Mouse (Mus musculus) natural killer cell, adult 2 months (primary cell): Measurements from ENCODE around the gene Pyroxd1.
A peak's percentile ranks its signal among the peaks of the same experiment; 100 is the strongest.
"Not testable (repeated sequence)": the region's sequence is repeated elsewhere in the genome, so short reads cannot be mapped to it uniquely, and the experiment has no call there.

ENCODE experiments used
- DNase-seq, 2 experiments: peaks; one replicate each; pipeline ENCODE4 v3.0.0; 2022; ENCODE audit warnings: low spot score in 2 of 2

Gene Pyroxd1

DNA sequence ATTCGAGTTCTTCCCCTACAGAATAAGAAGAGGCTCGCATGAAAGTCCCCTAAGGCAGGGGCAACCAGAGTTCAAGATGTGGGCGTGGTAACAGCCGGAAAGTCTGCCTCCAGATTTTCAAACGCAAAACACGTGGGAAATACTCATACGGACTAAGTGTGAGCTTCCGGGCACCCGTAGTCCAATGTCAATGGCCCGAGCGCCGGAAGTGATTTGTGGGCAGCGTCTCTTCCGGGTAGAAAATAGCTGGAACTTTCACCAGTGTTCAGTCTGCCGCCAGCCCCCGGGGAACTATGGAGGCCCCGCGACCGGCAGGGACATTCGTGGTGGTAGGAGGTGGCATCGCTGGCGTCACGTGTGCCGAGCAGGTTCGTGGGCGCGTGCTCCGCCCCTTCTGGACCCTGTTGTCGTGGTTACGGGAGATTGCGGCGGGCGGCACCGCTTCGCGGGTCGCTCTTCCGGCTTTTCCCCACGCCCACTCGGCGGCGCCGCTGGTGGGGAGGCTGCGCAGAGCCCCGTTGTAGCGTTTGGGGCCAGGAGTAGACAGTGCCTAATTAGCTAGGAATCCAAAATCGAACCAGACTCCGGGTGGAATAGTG, at the start of gene Pyroxd1:
TSS of gene Pyroxd1 (plus strand) at position 215 of the 599 bp plus-strand sequence.
- DNase-seq: peak; percentile 81 to 85

DNA sequence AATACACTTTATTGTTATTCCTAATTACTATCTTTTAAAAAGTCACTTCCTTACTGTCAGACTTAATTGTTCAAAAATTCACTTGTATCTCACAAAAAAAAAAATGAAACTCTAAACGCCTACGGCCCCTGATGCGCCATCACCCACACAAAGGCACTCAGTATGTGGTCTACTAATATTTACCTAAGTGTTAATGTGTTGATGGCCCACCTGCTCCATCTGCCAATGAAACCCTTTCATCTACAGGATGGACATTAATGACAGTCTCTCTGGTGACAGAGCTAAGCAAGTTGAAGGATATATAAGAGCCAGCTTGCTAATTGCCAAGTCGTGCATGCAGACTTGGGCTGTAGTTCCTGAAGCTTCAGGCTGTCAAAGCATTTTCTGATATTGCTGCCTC, 47.4 kb upstream of the Pyroxd1 start, which contains the start of gene Iapp:
TSS of gene Iapp (plus strand) at position 326 of the 400 bp plus-strand sequence.
- no peak for DNase-seq

DNA sequence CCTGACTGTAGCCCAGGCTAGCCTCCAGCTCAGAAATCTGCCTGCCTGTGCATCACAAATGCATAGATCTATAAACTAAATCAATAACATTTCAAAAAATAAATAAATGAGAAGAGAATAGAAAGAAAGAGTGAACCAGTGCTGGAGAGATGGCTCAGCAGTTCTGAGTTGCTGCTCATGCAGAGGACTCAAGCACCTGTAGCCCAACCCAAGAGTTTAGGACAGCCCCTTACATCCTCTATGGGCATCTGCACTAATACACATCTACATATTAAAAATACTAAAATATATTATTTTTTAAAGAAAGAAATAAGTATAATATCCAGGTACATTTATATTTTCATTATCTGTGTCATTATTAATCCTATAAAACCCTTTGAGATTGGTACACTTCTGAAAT, 40.4 kb upstream of the Pyroxd1 start:
- no peak for DNase-seq

DNA sequence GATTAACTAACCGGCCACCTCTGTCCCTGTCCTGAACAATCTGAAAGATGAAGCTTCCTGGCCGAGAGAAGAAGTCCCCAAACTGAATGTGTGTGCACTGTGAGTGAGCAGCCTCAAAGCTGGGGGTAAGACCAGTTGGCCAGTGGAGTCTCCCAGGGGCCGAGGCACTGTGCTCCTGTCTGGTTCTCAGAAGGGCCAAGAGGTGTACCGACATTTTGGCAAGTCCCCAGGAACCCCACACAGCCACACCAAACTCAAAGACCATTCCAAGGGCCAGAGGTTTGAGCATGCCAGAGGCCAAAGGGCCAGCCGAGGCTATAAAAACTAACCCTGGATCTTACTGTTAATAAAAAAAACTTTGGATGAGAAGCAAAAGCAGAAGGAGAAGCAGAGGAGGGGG, 31.2 kb upstream of the Pyroxd1 start:
- DNase-seq: no peak

DNA sequence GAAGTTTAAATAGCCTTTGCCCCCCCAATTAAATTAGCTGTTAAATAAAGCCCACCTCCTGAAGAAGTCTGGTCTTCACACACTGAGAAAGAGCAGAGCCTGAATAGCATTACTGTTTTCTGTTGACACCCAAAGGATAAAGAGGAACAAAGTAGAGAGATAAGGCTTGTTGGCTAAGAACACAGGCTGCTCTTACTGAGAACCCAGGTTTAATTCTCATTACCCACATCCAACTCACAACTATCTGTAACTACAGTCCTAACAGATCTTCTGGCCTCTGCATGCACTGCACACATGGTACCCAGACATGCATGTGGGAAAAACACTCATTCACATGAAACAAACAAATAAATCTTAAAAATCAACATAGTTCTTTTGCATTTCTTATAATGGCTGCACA, 28.3 kb upstream of the Pyroxd1 start:
- DNase-seq: no peak

DNA sequence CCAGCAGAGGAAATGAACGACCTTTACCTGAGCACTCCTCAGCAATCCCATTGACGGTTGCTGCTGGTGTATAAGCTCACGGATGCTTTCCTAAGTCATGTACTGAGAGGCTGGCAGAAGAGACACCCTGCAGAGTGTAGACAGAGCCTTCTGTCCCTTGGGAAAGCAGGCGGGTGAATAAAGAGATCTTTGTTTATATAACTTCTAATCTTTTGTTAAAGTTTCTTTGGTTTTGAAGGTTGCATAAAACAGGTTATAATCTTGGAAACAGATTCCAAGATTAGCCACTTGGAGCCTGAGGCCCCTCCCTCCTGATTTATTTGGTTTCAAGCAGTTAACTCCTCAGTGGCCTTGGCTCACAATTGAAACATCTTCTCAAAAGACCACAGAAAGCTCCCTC, 22.6 kb upstream of the Pyroxd1 start, which contains the start of gene Slco1a5:
TSS of gene Slco1a5 (minus strand) at position 101 of the 400 bp plus-strand sequence.
- no peak for DNase-seq

DNA sequence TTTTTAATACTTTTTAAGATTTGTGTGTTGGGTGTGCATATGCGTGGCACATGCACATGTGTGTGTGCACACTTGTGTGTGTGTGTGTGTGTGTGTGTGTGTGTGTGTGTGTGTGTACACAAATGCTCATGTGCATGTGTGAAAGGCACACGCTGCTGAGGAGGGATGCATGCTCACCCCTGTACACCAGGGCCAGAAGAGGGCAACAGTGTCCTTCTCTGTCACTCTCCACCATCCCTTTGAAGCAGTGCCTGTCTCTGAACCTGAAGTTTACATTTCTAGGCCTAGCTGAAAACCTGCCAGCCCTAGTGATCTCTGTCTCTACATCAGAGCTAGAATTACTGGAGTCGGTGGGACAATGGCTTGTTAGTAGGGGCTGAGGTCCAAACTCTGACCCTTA, 18.9 kb upstream of the Pyroxd1 start:
- DNase-seq: no peak

DNA sequence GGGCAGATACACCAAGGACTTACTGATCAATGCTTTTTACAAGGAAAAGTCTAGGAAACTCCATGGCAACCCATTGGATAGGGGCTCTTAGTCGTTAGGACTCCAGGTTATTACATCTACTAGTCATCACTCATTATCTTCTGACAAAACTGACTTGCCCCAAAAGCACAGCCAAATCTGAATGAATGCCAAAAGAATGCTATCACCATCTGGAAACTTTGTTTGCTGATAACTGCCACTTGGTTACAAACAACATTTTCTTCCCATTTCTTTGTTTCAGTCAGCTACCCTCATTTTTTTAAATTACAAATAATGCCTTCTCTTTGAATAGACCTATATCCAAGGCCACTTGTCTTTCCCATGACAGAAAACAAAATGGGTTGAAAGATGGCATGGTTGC, 16.3 kb upstream of the Pyroxd1 start:
- no peak for DNase-seq

DNA sequence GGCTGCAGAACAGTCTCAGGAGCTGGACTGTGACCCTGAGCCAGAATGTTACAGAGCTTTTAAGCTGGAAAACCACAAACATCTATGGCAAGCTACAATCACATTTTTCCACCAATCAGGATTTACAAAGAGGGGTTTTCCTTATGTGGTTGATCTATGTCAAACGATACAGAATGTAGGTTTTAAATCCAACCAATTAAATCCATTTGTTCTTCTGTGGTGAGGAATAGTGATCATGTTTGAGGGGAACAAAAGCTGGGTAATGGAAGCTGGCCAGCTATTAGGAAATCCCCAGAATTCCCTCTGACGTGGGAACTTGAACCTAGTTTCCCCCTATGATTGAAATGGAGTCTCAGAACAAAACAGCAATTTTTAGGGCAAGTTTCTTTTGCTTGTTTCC, 6.5 kb upstream of the Pyroxd1 start:
- DNase-seq: no peak

DNA sequence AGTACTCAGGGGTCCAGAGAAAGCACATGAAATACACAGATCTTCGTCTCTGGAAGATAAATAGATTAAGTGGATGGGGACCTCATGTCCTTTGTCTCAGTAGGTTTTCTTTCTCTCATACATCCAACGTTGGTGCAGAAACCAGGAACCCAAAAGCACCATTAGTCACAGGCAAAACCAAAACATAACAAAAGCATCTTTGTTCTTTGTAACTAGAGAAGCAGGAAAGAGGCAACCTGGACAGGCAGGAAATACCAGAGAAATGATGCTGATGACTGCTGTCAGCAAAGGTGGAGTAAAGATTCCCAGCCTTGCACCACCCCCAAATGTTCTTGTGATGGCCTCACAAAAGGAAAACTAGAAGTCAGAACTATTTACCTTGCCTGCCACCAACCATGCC, 5.9 kb upstream of the Pyroxd1 start:
- no peak for DNase-seq

DNA sequence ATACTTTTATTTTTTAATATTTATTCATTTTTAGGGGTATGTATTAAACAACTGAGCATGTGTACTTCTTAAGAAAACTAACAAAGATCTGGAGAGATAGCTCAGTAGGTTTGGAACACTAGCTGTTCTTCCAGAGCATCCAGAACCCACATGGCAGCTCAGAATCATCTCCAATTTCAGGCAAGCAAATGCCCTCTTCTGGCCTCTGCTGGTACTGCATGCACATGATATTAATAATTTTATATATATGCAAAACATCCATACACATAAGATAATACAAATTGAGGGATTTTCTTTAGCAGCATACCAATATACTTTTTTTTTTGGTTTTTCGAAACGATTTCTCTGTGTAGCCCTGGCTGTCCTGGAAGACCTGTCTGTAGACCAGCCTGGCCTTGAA, 1.9 kb upstream of the Pyroxd1 start:
- peak; percentile 33 to 47 for DNase-seq

DNA sequence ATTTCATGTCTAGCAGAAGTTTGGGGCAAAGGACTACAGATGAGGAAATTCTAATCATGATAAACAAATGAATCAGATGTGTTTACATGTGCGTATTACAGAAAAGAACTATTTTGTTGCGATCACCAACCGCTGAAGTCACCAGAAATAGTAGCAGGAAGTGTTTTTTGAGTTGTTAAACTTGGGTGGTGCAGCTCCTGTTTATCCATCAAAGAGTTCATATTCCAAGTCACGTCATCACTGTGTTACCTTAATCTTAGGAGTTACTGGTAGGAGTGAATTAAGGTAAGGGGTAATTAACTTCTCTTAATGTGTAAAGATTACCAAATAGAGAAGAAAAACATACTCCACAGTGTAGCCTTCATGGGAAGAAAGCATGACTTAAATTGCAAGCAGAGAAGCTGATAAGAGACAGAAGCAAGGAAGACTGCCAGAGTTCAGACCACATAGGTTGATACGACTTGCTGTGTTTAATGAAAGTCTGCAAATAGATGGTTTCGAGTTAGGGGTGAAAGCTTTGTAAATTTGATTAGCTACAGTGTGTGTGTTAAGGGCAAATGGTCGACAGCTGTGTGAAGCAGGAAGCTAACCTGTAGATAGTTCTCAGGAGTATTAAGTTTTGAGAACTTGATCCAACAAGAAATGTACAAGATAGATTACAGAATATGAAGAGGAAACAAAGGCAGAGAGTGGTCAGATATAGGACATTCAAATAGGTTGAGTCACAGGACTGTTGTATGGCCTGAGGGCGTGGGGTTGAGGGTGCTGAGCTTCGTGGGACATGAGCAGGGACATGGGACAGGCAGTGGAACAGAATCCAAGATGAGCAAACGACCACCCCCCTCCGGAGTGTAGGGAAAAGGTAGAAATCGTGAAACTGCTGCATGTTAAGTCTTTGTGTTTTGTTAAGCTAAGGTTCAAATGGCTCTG, 992 bp downstream of the Pyroxd1 start:
- no peak for DNase-seq

DNA sequence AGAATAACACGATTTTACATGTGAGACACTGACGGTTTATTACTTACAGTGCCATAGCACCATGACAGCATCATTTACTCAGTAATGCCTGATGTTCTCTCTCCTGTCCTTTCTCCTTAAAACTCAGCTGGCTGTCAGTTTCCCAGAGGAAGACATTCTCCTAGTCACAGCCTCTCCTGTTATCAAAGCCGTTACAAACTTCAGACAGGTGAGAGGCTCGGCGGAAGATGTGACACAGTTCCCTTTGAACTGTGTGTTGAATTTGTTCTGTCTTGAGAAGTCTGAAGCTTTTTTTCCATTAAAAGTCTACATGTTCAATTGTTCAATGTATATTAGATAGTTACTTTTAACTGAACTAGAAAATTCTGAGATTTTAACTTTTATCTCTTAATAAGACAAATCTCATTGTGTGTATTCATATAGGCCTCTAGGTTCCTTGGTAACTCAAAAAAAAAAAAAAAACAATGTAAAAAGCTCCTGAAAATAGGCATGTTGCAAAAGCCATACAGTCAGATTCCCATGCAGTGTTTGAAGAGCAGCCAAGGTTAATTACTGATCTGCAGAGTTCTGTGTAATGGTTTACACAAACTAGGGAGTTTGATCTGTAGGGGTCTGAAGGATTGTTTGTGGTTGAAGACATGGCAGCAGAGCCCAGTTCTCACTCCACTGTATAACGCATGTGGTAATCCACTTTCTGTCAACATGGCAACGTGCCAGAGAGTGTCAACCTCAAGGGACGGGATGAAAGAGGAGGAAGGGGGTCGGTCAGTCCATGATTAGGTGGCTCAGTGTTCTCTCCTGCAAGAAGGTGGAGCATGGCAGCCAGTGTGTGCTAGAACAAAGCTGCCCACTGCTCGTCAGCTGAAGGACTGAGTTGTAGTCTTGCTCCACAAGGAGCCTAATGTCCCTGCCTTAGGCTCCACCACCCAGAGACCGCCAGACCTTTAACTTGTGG, 2.3 kb downstream of the Pyroxd1 start:
- DNase-seq: no peak

DNA sequence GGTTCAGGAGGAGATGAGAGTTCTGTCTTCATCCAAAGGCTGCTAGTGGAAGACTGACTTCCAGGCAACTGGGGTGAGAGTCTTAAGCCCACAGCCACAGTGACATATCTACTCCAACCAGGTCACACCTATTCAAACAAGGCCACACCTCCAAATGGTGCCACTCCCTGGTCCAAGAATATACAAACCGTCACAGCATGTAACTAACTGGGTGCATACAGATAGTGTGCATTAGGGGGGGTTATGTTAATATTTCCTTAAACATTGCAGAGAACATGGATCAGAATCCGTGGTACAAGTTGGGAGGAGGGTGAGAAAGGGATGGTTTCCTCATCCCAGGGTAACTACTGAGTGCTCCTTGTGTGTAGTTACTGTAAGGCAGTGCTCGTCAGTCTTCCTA, 6.6 kb downstream of the Pyroxd1 start:
- DNase-seq: not testable (repeated sequence)

DNA sequence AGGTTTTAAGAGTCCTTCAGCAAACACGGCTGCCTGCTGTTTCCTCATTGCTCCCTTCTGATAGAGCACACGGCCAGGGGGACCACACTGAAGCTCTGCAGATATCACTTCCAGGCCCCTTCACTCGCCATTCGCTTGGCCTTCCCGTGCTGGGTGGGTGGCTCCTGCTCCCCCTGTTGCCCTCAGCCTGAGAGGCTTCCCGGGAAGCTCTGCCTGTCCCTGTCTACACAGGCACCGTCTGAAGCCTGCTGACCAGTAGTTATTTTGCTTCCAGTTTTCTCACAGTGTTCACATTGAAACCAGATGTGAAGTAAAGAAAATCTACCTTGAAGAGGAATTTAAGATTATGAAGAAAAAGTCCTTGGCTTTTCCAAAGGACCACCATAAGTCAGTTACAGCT, 11.7 kb downstream of the Pyroxd1 start:
- no peak for DNase-seq

DNA sequence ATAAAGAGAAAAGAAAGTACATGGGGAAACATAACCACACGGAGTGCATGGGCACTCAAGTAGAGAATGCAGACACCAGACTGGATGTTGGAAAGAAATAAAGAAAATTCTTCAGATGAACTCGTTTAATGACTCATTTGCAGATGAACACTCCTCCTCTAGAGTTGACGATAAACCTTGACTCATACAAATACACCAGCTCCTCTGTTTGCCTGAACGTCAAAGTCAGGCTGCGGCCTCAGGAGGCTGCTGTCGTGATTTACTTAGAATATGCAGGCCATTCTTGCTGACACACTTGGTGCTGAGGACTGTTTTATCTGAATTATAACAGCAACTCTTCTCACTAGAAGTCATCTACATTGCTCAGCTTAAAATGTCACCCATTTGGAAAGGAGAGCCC, 16.6 kb downstream of the Pyroxd1 start:
- DNase-seq: no peak

DNA sequence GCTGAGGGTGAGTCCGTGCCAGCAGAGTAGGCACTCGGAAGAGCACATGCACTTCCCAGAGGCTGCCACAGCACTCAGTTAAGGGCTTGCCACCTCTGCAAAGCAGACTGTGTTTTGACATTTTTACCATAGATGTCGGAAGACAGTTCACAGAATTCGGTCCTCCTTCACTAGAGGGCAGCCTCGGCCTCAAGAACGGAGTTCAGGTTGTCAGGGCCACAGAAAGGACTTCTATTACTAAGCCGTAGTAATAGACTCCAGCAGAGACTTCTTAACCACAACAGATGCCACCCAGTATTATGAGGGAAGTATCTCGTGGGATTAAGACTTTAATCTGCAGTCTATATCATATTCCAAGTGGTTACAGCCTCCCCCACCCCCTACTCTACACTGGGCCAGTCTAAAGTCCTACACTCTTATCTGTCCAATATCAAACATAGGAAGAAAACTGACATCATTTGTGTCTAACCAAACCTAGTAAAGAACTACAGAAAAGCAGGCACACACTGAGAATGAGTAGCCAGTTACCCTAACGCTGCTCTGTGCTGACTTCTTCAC, 17.6 kb downstream of the Pyroxd1 start:
- no peak for DNase-seq

DNA sequence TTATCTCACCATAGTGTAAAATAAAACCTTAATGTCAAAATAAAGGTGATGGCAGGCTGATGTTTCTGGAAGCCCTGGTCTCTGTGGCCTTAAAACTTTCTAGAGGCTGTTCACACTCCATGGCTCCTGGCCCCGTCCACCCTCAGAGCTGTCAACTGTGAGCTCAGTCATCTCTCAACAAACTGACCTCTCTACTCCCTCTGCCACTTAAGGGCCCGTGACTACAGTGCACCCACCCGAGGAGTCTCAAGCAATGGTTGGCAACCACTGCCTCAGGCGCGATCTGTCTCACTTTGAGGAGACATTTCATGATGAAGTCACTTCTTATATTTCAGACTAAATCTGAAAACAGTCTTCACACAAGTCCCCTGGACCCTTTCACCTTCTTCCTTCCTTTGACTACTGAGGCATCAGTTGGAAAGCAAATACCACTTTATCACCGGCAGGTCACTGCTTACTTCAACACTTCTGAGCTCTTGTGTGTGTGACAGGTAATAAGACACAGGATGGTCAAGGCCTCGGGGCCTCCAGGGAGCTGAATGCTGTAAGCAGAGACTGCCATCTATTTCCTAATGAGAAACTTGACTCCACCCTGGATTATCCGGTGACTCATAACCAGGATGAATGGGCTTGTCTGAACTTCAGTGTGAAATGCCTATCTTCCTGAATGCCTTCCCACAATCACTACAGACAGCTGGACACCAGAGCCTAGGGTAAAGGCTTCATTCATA, 20.5 kb downstream of the Pyroxd1 start:
- no peak for DNase-seq

DNA sequence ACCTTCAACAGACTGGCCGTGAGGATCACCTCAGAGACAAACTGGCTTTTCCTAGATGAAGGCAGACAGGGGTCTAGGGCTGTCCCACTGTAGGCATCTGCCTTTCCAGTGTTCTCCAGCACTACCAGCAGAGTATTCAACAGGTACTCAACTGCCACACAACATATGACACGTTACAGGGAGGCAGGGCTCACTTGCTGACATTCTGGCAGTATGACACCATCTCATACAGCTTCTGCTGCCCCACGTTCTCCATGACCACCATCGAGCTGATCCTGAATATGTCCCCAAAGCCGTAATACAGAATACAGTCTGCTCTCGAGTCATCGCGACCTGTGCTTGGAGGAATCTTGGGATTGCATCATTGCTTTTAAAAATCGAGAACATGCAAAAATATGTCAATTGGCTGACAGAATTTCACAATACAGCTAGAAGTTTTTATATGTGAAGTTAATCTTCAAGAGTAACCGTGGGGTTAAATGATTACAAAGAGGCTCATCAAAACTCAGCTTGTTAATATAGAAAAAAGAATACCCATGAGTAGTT, 21.1 kb downstream of the Pyroxd1 start:
- no peak for DNase-seq

DNA sequence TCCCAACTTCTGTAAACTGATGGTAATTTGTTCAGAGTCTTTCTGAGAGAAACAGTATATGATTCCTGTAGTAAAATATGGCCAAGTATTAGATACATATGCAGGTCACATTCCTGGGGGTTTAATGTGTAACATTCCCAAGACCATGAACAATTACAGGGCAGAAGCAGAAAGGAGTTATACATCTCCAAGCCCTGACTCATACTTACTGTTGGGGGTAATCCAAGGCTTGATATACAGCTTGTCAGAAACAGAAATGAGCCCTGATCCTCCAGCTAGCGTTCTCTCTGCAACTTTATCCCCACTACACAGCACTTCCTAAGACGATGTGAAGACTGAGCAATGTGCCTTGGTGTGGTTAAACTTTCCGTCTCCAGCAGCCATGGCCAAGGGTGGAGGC, 22.1 kb downstream of the Pyroxd1 start:
- DNase-seq: no peak

DNA sequence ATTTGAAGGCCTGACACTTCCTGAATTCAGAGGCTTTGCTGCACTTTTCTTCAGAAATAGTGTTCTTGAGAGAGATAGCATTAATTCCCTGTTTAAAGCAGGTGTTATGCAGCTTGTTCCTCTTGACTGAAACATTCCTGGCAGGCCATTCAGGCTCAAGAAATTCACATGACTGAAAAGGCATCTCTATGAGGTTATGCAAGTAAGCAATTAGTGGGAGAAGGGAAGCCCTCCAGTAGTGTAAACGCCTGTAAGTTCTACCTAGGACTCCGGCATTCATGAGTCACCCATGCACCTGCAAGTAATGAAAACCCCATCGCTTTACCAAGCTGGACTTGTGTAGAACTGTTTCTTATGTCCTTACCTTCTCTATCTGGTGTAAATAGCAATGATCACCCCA, 24.1 kb downstream of the Pyroxd1 start:
- no peak for DNase-seq
